Mouse (Mus musculus): Measurements from ENCODE around the gene Naa80.
A peak's percentile ranks its signal among the peaks of the same experiment; 100 is the strongest.

Gene Naa80

GRCm38 (mm10) chr9:107627387-107628255 lies 48.9 kb downstream of the Naa80 start:
- no peak for TF ChIP-seq GATA4 (IDR thresholded peaks at IDR 0.05; ENCODE audit: insufficient replicate concordance, low read length)

DNA sequence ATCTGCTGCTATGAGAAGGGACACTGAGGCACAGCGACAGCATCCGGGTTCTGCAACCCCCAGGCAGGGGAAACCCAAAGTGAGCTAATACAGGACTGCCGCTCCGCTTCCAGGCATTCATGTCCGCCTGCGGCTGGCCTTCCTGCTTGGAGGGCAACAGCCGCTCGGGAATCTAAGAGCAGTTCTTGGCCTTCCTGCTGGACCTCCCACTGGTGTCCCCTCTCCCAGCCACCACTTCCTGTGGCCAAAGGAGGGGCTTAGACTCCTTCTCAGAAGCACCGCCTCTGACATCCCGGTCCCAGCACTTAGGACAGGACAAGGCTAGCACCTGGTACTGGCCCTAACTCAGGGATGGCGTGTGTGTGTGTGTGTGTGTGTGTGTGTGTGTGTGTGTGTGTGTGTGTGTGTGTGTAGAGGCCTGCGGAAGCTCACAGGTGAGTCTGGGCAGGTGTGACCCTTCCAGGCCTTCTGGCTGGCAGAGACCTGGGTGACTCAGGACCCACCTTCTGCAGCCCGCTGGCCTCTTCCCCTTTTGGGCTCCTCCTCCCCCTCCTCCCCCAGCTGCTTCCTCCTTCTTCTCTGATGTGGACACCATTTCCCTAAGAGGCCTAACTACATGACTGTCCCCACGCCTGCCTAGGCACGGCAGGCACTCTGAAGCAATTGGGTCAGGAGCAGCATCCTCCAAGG lies 50.2 kb downstream of the Naa80 start:
- TF ChIP-seq GATA4 (IDR thresholded peaks at IDR 0.05; ENCODE audit: insufficient replicate concordance, low read length) = peak; percentile 47; the same call in 1 of the 2 replicates

- no peak for TF ChIP-seq GATA4 (IDR thresholded peaks at IDR 0.05; ENCODE audit: insufficient replicate concordance, low read length)
Measured at GRCm38 (mm10) chr9:107629411-107629730, 50.7 kb downstream of the Naa80 start.

DNA sequence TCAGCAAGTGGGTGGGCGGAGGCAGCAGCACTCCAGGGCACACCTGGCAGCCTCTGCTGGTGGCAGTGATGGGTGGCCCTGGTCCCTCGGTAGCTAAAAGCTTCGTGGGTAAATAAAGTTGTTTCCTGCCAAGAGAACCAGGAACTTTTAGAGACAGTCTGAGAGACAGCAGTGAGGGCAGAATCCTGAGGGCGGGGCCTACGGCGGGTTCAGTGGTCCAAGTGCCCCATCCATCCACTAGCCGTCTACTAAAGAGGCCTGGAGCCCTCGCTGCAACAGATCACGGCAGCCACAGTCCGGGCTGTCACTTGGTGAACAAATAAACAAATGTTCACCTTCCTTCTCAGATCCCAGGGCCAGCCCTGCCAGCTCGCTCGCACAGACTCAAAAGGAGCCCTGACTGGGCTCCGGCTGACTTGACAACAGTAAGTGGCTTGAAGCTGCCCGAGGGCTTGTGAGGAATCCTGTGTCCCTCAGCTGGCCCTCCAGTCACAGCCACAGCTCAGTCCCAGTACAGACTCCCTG lies 51.3 kb downstream of the Naa80 start:
- TF ChIP-seq GATA4 (IDR thresholded peaks at IDR 0.05; ENCODE audit: insufficient replicate concordance, low read length) = no peak

GRCm38 (mm10) chr9:107630576-107630975 lies 51.9 kb downstream of the Naa80 start:
- no peak for TF ChIP-seq GATA4 (IDR thresholded peaks at IDR 0.05; ENCODE audit: insufficient replicate concordance, low read length)

GRCm38 (mm10) chr9:107631311-107631826 lies 52.7 kb downstream of the Naa80 start:
- TF ChIP-seq GATA4 (IDR thresholded peaks at IDR 0.05; ENCODE audit: insufficient replicate concordance, low read length) = no peak

DNA sequence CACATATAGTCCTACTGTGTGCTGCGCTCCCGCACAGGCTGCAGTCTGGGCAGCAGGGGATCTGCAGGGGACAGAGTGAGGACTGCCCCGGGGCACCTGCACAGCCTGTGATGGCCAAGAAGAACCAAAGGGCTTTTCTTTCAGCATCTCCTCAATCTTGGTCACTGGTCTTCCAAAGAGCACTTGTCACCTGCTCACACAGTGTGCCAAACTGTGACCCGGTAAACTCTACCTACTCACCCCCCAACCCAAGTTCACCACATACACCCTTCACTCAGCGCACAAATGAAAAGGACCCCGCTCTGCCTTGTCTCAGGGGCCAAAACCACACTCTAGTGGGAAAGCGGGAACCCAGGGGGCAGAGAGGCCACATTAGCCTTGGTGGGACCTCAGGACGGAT lies 53.2 kb downstream of the Naa80 start:
- TF ChIP-seq GATA4 (IDR thresholded peaks at IDR 0.05; ENCODE audit: insufficient replicate concordance, low read length) = no peak

DNA sequence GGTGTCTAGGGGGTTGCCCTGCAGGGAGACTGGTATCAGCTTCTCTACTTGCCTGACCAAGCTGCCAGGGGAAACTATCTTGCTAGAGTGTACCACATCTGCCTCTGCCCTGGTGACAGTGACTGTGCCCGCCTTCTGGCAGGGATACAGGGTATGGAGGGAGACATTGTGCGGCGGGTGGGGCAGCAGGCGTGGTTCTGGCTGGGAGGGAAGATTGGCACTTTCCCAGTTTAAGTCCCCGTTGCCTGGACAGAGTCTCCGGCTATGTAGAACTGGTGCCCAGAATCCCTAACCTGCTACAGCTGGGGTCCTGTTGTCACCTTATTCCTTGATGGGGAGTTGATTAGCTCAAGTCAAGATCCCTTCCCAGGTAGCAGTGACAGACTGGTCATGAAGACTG lies 53.8 kb downstream of the Naa80 start:
- no peak for TF ChIP-seq GATA4 (IDR thresholded peaks at IDR 0.05; ENCODE audit: insufficient replicate concordance, low read length)

DNA sequence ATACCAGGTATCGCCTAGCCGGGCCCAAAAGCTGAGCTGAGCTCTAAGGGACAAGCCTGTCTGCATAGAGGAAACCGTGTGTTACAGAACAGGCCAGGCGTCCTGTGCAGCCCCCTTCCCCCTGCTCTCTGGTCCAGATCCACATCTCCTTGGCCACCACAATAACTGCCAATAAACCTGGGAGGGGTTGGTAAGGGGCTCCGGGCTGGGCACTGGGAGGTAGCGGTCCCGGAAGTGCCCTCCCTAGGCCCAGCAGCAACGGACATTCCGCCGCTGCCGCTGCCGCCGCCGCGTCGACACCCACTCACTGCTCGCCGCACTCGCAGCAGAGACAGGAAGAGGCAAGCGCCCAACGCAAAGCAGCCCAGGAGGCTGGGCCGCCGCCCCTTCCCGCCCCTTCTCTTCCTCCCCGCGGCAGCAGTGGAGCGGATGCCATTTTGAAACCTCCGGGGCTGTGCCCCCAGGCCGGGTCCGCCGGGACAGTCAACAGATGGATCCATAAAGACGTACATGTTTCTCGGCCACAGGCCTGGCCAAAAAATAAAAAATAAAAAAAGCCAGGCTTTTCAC lies 54.5 kb downstream of the Naa80 start:
- no peak; the same call in 1 of the 2 replicates for TF ChIP-seq GATA4 (IDR thresholded peaks at IDR 0.05; ENCODE audit: insufficient replicate concordance, low read length)
